Mouse (Mus musculus): ENCODE measurements around the gene Grwd1.

Gene Grwd1

DNA sequence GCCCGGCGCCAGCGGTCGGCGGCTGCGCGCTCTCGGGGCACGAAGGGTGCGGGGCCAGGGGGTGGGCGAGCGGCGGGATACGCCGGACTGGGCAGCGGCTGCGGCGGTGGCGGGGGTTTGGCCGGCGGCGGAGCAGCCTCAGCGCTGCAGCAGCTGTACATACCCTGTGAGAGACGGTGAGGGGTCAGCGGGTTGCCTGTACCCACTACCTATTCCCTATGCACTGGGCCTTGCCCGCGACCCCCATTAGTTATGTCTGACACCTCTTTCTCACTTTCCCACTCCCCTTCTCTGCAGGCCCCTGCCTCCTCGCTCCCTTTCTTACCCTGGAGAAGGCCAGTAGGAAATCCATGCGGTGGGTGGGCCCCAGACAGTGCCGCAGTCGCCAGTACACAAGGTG is 3.2 kb upstream of the Grwd1 start:
- DNase-seq, result no peak

DNA sequence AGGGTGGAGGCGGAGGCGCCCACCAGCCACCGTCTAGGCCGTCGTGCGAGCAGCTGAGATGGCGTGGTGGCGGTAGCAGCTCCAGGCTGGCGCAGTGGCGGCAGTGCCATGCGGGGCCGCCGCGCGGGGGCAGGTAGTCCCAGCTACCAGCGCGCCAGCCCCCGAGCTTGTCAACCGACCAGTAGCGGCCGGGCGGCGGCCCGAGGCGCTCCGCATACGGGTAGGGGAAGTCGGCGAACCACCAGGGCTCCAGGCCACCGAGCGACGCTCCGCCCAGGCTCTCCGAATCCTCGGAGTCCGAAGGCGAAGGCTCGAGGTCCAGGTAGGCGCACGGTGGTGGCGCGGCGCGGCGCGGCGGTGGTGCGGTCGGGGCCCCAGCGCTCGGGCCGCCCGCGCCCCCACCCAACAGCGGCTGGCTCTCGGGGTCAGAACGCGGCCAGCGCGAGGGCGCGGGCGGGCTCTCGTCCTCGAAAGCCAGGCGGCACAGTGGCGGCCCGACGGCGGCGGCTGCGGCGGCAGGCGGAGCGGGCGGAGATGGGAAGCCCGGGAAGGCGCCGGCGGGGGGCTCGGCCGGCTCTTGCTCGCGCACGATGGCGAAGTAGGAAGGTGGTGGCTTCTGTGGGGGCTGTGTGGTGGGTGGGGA is 2.5 kb upstream of the Grwd1 start:
- DNase-seq, result peak; percentile 29

DNA sequence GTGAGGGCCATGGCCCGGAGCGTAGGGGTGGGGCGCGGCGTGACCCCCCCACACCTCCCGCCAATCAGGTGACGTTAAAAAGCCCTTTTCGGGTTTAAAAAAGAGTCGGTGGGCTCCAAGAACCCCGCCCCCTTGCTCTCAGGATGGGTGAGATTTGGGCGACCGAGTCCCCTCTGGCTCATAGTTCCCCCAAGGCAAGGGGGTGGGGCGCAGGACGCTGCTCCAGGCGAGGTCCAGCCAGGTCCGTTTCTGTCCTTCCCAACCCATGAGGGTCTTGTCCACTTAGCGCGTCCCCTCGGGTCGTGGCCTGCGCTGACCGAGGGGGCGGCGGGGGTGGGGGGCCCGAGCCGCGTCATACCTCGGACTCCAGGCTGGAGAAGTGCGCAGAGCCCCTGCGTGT is 1.7 kb upstream of the Grwd1 start:
- DNase-seq, result no peak

DNA sequence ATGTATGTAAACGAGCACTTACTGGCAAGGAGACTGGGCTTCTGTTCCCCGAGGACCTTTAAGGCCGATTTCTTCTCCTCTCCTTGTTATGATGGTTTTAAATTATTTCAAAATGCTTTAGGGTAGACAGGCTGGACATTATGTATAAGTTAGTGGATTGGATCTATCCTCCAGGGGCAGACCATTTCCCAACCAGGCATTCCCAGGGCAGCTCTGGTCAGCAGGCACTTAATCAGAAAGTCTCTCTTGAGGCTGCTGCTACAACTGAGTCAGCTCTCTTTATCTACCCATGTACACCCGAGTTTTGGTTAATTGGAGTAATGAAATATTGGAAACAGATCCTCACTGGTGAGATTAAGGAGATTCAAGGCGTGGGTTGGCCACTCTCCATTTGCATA is 383 bp upstream of the Grwd1 start:
- no peak for DNase-seq

DNA sequence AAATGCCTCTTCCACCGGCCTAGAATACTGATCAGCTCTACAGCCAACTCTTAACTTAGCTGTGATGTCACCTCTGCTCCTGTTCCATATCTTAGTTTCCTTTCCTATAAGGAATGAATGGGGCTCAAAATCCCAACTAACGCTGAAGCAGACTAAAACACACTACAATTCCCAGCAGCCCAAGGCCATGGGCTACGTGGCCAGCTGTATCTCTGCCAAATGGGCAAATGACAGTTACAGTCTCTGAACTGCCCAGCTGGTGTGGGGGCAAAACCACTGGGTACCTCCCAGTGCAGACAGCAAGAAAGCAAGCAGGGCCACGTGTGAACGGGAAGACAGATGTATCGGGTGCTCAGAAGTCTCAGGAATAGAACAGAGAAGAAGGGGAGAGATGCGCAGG is 4.1 kb downstream of the Grwd1 start:
- DNase-seq, result no peak

DNA sequence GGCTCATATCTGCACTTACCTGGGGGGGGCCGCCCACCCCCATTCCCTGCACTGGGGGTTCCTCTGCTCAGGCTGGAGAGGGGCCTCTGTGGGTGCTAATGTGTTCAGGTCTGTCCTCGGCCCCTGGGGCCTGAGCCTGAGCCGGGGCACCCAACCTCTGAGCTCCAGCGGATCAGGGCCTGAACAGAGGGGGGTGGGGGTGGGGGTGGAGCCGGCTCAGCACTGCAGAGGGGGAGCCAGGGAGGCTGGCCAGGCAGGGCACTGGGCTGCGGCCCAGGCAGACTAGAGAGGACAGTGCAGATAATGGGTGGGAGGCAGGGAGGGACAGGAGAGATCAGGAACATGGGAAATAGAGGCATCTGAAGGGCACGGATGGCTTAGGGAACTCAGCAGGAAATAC is 6.1 kb downstream of the Grwd1 start, which contains the start of gene Kcnj14:
TSS of gene Kcnj14 (minus strand) at position 185 of the 400 bp plus-strand sequence.
- DNase-seq, result no peak

DNA sequence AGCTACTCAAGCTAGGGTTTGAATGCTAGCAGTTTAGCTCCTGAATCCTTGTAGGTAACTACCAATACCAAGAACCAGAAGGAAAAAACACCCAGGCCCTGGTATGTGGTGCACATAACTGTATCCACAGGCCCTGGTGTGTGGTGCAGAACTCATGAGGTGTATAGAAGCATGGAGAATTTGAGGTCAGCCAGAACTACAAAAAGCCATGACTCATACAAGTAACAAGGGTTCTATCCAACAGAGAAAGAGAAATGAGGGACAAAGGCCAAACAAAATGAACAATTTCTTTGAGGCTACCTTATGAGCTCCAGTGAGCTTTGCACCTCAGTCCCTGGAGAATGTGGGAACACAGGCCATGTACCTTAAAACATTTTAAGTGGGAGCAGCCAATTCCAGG is 9.8 kb downstream of the Grwd1 start:
- no peak for DNase-seq

DNA sequence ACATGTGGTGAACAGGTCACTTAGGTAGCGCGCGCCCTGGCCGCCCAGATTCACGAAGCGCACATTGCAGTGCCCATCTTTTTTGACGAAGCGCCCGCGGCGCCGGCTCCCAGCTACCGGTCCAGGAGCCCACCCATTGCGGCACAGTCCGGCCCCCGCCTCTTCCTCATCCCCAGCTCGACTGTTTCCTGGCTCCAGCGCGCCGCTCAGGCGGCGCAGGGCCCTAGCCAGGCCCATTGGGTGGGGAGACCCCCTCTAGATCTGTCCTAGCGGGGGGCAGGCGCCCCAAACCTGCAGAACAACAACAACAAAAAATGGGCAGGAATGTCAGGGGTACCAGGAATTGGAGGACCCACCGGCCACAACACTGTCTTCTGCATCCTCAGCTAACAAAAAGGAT is 10.9 kb downstream of the Grwd1 start:
- DNase-seq, result no peak

DNA sequence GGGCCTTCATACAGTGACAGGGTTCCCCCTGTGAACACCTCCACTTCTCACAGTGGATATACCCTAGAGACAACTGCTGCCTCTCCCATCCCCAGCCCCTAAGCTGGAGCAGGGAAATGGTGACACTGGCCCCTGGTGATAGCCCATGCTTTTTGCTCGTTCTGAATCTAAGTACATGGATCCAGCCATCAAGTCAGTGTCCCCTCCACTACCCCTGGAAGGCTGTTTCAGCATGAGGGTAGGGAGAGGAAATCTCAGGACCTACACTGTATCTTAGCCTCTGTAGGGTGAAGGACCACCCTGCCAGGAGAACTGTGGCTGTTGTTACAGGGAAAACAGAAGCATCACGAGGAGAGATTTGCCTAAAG is 14.8 kb downstream of the Grwd1 start:
- no peak for DNase-seq

DNA sequence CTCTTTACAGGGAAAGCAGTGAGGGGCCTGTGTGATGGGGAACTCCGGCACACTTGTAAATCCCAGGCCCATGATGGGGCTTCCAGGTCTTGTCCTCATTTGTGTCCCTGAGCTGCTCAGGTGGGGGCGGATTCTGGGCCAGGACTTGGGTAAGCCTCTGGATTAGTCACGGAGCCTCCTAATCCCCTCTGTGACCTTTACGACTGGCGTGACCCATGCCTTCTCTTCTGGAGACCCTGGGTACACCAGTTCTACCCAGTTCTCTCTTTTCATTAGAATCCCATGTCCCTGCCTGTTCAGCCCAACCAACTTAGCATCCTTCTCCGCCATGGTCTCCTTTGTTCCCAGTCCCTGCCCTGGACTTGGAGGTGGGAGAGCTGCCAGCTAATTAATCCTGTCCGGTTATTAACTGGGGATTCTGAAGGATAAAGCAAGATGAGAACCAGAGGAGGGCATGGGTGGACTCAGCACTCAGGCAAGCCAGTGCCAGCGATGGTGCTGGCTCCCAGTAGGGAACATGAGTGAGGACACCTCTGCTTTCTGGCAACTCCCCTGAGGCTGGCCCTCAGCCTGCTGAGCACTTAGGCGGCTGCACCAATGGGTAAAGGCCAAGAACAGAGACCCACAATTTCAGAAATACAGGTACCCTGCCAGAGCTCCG is 15.3 kb downstream of the Grwd1 start:
- DNase-seq, result no peak

DNA sequence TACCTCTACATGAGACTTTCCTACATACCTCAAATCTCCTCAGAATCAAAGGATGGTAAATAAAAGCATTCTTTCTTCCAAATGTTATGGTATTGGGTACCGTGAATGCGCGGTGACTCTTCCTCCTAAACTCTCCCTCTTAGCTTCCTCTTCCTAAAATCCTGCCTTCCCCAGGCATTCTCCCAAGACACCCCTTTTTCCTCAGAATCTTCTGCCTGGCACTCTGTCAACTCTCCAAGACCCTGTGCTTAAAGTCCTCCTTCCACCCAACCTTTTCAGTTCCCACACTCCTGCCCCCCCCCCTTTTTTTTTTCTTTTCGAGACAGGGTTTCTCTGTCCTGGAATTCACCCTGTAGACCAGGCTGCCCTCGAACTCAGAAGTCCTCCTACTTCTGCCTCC is 15.9 kb downstream of the Grwd1 start:
- no peak for DNase-seq

DNA sequence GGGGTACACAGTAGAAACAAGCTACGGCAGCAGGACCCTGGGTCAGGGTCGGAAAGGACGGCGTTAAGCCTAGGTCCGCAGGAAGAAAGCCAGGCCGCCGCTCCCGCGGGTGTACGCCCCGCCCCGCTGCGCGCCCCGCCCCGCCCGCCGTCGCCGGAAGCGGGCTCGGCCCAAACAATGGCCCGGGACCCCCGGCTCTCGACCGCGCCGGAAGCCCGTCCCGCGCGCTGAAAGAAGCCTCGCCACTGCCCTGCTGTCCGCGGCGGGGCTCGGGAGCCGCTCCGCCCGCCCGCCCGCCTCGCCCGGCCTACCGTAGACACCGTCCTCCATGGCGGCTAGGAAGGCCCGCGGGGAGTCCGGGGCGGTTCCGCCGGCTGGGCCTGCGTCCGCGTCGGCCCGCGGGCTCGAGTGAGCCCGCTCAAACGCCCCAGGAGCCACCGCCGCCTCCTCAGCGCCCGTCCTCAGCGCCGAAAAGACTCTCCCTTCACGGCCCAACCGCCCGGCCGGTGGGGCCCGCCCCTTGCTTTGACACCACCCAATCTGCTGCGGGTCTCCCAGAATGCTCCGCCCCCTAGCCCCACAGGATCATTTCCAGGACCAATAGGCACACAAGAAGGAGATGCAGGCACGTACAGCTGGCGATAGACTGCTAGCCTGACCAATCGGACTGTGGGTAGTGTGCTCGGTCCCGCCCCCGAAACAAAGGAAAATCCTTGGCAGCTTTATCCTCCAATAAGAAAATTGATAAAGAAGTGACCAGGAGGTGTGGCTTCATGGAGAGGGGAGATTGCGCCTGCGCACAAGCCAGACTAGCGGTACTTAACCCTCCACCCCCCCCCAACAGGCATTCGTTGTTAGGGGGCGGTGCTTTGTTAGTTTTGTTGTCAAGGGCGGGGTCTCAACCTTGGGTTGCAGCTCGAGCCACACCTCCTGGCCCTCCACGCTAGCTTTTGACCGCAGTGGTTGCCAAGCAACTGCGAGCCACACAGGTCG is 16.7 kb downstream of the Grwd1 start, which contains the start of gene Cyth2:
TSS of gene Cyth2 (minus strand) at position 795 of the 993 bp plus-strand sequence.
- DNase-seq, result peak; percentile 99

DNA sequence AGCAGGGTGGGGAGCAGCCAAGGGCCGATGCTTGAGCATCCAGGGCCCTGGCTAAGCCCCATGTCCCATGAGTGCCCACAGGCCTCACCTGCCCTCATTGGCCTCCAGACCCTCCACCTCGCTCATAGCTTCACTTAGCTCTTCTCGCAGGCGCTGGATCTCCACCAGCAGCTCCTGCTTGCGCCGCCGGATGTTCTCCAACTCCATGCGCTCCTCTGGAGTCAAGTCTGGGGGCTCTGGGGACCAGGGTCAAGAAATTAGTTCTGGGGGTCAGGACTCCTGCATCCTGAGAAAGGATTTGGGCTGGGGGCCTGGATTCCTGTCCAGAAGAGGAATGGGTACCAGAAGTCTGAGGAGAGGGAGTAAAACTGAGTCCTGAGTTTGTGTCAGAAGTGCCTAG is 17.8 kb downstream of the Grwd1 start:
- DNase-seq, result no peak

DNA sequence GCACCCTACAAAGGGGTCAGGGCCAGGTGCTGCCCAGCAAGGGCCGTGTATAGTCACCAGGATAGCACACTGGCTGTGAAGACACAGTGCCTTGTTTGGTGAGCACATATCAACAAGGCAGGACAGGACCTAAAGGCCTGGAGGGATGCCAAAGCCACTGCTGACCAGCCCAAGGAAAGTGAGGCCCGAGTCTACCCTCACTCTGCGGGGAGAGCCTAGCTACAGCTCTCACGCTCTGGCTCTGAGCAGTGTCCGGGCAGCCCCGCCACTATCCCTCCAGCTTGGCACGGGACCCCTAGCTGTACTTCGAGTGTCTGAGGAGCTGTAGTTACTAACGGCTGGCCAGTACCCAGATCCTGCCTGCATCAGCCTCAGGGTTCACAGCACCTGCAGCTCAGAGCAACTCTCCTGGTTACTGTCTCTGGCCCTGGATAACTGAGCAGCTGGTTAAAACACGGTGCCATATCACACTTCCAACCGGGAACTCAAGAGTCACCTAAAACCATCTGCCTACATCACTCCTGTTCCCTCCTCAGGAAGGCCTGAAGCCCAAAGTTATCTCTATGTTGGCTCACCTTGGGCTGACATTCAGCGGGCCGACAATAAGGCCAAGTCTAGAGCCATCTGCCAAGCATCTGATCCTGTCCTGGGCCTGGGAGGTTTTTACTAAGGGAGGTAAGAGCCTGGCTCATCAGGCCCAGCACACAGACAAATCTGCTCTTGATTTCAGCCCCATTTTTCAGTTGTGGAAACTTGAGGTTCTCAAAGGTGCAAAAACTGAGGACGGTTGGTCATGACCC is 21.3 kb downstream of the Grwd1 start:
- no peak for DNase-seq

DNA sequence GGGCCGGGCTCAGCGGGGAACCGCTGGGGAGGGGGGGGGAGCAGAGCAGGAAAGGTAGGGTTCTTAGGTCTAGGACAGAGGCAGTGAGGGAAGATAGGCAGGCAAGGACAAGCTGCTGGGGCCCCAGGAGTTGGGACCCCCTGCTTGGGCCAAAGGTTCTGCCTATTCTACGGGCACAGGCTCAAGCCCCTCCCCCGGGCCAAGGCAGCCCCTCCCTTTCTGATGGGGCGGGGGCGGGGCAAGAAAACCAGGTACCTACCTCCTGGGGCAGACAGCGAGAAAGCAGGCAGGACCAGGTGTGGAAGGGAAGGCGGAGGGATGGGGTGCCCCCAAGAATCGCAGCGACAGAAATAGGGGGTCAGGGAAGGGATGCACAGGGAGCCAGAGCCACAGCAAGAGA is 22.3 kb downstream of the Grwd1 start:
- no peak for DNase-seq

DNA sequence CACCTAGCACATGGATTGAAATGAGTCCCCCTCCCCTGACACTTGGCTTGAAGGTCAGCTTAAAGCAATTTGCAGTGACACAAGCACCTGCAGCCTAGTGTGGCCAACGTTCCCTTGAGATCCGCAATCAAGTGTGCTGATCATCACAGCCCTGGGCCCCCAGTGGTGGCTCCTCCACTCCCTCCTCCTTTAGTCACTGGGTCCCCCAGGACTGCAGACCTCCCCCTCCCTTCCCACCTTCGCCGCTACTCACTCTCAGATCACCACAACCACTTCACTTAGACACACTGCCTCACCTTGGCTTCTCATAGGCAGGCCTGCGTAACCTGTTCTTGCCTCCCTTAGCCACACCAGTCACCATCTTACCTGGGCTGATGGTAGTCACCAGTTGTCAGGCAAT is 24.8 kb downstream of the Grwd1 start:
- no peak for DNase-seq

DNA sequence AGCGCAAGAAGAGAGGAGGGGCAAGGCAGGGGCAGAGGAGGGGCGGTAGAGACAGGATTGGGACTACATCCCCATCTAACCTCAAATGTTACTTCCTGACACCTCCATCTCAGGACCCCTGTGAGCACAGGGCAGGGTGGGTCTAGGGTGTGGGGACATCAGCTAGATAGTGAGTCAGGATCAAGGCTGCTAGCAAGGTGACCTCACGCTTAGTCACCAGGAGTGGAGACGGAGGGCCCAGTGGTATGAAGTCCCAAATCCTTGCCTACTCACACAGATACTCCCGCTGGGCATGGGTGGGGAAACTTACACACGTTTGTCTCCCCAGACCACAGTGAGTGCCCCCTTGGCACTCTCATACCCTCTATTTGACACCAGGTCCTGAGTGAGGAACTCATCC is 28.2 kb downstream of the Grwd1 start:
- no peak for DNase-seq

DNA sequence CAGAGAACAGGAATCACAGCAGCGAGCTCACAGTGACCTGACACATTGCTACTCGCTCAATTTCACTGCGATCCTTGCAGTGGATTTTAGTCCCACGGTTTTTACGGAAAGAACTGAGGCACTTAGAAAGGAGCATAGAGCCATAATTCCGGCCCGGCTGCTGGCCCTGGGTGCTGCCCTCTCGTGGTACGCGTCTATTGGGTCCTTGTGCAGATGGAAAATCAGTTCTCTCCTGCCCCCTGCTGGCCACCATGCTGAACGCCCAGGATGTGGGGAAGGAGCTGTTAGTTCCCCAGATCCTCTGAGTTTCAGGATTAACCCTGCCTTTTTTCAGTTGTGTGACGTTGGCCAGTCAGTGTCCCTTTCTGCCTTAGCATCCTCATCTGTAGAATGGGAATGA is 29.4 kb downstream of the Grwd1 start:
- peak; percentile 92 for DNase-seq

DNA sequence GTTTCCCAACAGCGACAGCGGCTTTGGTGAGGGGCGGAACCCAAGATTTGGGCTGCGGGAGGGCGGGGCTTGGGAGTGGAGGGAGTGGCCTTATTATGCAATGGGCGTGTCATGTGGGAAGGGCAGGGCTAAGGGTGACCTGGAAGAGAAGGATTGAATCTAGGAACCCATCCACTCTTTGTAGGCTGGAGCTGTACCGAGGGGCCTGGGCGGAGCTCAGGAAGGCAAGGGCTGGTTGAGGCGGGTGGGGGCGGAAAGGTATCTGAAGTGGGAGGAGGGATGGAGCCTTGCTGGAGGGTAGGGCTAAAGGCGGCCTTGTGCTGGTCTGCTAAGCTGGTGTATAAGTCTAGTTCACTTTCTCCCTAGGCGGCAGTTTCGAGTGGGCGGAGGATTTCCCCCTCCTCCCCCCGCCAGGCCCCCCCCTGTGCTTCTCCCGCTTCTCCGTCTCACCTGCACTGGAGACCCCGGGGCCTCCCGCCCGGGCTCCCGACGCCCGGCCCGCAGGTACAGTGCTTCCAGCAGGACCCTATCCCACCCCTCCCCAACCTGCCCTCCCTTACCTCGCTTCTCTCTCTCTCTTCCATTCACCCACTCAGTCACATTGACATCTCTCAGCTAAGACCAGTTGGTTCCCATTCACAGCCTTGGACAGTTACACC is 30.1 kb downstream of the Grwd1 start:
- peak; percentile 83 for DNase-seq

DNA sequence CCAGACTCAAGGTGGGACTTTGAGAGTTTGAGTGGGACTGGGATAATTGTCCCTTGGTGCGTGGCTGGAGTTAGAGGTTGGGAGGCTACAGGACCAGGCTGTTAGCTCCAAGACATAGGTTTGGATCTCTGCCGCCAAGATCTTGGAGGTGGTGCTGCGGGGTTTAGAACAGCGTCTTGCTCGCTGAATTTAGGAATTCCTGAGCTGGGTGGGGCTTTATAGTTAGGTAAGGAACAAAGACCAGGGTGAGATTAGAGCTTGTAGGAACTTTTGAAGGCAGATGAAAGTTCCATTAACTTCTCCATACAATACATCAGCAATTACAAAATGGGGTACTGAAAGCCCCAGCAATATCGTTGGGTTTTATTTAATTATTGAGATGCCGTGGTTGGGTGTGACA is 30.7 kb downstream of the Grwd1 start:
- DNase-seq, result no peak

DNA sequence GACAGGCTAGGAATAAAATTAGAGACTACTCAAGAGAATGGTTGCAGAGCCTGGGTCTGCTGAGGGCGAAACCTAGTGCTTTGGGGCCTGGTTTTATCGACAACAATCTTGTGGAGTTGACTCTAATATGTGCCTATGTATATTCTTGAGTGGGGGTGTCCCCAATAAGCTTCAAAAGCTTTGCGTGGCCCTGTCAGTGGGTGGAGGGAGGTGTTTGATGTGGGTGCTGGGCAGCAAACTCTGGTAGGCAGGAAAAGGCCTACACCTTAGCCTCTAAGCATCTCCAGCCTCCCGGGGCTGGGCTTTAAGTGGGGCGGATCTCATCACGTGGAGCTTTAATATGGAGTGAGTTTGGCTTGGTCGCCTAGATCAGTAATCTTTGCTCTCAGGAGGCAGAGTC is 31.8 kb downstream of the Grwd1 start:
- DNase-seq, result no peak

DNA sequence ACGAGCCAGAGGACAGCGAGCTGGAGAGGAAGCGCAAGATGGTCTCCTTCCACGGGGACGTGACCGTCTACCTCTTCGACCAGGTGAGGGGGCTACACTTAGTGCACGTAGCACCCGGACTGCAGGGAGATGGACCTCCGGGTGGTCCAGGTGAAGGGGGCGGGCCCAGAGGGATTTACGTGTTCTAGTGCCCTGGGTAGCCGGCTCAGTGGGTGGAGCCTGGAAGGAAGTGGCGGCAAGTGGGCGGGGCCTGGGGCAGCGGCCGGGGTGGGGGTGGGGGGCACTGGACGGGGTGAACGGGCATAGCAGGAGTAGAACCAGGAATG is 32.3 kb downstream of the Grwd1 start:
- DNase-seq, result peak; percentile 69
